Mouse (Mus musculus): Measurements from ENCODE around the gene Pip4p1. TPM values are rescaled to one million over a fixed set of nuclear protein-coding genes. Genes with fewer than 3 reads are reported as not detected.
"Not testable (repeated sequence)": the region's sequence is repeated elsewhere in the genome, so short reads cannot be mapped to it uniquely, and the experiment has no call there.

Pip4p1 gene
- polyA plus RNA-seq (2011; ENCODE audit: insufficient read depth, insufficient read length, low read depth, missing spikeins): 90.3 and 95.5 TPM in 2 replicates

DNA sequence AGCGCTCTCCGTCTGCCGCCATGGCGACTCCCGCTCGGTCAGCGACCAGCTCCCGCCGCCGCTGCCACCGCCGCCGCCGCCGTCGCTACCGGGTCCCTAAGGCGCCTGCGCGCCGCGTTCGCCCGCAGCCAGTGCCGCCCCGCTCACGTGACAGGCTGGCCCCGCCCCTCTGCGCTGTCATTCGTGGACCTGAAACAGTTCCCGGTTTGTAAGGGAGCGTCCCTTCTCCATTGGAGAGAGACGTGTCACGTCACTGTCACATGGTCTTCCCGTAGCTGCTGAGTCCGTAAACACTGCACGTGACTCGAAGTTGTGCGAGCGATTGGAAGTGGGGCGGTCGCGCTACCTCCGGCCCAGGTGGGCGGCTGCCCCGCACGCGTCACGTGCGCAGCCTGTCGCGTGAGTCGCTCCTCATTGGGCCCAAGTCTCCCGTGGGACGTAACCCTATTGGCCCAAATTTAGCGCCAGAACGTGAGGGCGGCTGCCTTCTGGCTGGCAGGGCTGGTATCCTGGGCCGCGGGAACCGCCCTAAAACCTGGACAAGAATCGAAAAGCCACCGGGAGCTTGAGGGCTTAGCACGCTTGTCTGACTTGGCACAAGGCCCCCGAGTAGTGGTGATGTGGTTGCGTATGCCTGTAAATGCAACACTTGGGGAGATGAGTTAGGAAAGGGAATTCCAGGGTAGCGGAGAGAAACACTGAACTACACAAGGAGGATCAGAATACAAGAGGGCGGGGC, at the start of gene Pip4p1, which contains the start of gene Pnp:
Pip4p1 (minus strand) TSS at position 103 of the 739 bp plus-strand sequence.
Pnp (plus strand) TSS at position 329 of the 739 bp plus-strand sequence.
- Histone ChIP-seq H3K4me3 (ENCODE audit: low read depth, low read length) (peak within 1 kb of the TSS; percentile 85), H3K27me3 (ENCODE audit: control insufficient read depth, insufficient read depth, low read length, poor library complexity, severe bottlenecking) (no peaks in the 10 kb centered on the region), H3K4me1 (ENCODE audit: control insufficient read depth, insufficient read depth, low read length) (no peaks in the 10 kb centered on the region), H3K9me3 (replicated peaks; ENCODE audit: control insufficient read depth, insufficient read depth, low read length, poor library complexity, severe bottlenecking) (no peaks in the 10 kb centered on the region), H3K27ac (ENCODE audit: insufficient read depth, low read length) (peak within 1 kb of the TSS; percentile 90), H3K36me3 (ENCODE audit: control insufficient read depth, insufficient read depth, low read length, poor library complexity, severe bottlenecking) (peaks cover 37% of the 10 kb centered on the region), H3K9ac (ENCODE audit: low read depth, poor library complexity, severe bottlenecking) (peak within 1 kb of the TSS; percentile 77)
- TF ChIP-seq CTCF (IDR thresholded peaks at IDR 0.05; ENCODE audit: low read depth, low read length) (no peak), POLR2A (IDR thresholded peaks at IDR 0.05; ENCODE audit: insufficient read depth, low read length) (peak; percentile 69), EP300 (IDR thresholded peaks at IDR 0.05; ENCODE audit: insufficient read depth, low read depth, low read length) (0 out of 2 replicates have a peak, but pooled peaks have one; percentile 24)

DNA sequence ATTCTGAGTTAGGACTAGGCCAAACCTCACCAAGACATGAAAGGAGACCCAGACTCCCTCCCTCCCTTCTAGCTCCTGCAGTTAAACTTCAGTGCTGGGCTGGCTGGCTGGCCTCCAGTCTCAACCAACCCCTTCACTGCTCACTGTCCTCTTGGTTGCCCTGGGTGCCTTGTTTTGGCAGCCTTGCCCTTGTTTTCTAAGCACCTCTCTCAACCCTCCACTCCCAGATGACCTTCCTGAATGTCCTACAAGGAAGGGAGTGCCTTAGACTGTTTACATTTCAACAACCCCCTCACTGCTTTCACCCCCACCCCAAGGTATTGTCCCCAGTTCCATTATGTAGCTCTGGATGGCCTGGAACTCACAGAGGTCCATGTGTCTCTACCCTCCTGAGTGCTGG, 49.0 kb upstream of the Pip4p1 start:
- H3K9ac ChIP-seq (ENCODE audit: low read depth, poor library complexity, severe bottlenecking): no peak overlapping the region

GRCm38 (mm10) chr14:50978451-50978850, 47.8 kb upstream of the Pip4p1 start:
- not testable (repeated sequence) for H3K27ac ChIP-seq (ENCODE audit: insufficient read depth, low read length); H3K4me1 ChIP-seq (ENCODE audit: control insufficient read depth, insufficient read depth, low read length); H3K9me3 ChIP-seq (replicated peaks; ENCODE audit: control insufficient read depth, insufficient read depth, low read length, poor library complexity, severe bottlenecking); H3K27me3 ChIP-seq (ENCODE audit: control insufficient read depth, insufficient read depth, low read length, poor library complexity, severe bottlenecking); H3K36me3 ChIP-seq (ENCODE audit: control insufficient read depth, insufficient read depth, low read length, poor library complexity, severe bottlenecking); H3K4me3 ChIP-seq (ENCODE audit: low read depth, low read length)
- H3K9ac ChIP-seq (ENCODE audit: low read depth, poor library complexity, severe bottlenecking): 0 out of 2 replicates have a peak overlapping the region, but pooled peaks have one; percentile 34

More for the DNA sequence above, 49.0 kb upstream of the Pip4p1 start:
- Histone ChIP-seq H3K4me1 (ENCODE audit: control insufficient read depth, insufficient read depth, low read length) (peaks cover 2% of the 10 kb centered on the region), H3K27ac (ENCODE audit: insufficient read depth, low read length) (peak overlapping the region; percentile 69), H3K27me3 (ENCODE audit: control insufficient read depth, insufficient read depth, low read length, poor library complexity, severe bottlenecking) (no peaks in the 10 kb centered on the region), H3K4me3 (ENCODE audit: low read depth, low read length) (no peak overlapping the region), H3K9me3 (replicated peaks; ENCODE audit: control insufficient read depth, insufficient read depth, low read length, poor library complexity, severe bottlenecking) (no peaks in the 10 kb centered on the region), H3K36me3 (ENCODE audit: control insufficient read depth, insufficient read depth, low read length, poor library complexity, severe bottlenecking) (no peaks in the 10 kb centered on the region)
- TF ChIP-seq EP300 (IDR thresholded peaks at IDR 0.05; ENCODE audit: insufficient read depth, low read depth, low read length): peak; percentile 92
- TF ChIP-seq CTCF (IDR thresholded peaks at IDR 0.05; ENCODE audit: low read depth, low read length): no peak

- Histone ChIP-seq H3K4me1 (ENCODE audit: control insufficient read depth, insufficient read depth, low read length) (peaks cover 5% of the 10 kb centered on the region), H3K27me3 (ENCODE audit: control insufficient read depth, insufficient read depth, low read length, poor library complexity, severe bottlenecking) (no peaks in the 10 kb centered on the region), H3K4me3 (ENCODE audit: low read depth, low read length) (peak overlapping the region; percentile 29; the same call in 1 of the 2 replicates), H3K27ac (ENCODE audit: insufficient read depth, low read length) (peak overlapping the region; percentile 77), H3K9me3 (replicated peaks; ENCODE audit: control insufficient read depth, insufficient read depth, low read length, poor library complexity, severe bottlenecking) (no peaks in the 10 kb centered on the region), H3K9ac (ENCODE audit: low read depth, poor library complexity, severe bottlenecking) (peak overlapping the region; percentile 52), H3K36me3 (ENCODE audit: control insufficient read depth, insufficient read depth, low read length, poor library complexity, severe bottlenecking) (no peaks in the 10 kb centered on the region)
- TF ChIP-seq POLR2A (IDR thresholded peaks at IDR 0.05; ENCODE audit: insufficient read depth, low read length) (no peak), CTCF (IDR thresholded peaks at IDR 0.05; ENCODE audit: low read depth, low read length) (no peak), EP300 (IDR thresholded peaks at IDR 0.05; ENCODE audit: insufficient read depth, low read depth, low read length) (0 out of 2 replicates have a peak, but pooled peaks have one; percentile 73)
Observed at GRCm38 (mm10) chr14:50976674-50977073, 46.0 kb upstream of the Pip4p1 start.

DNA sequence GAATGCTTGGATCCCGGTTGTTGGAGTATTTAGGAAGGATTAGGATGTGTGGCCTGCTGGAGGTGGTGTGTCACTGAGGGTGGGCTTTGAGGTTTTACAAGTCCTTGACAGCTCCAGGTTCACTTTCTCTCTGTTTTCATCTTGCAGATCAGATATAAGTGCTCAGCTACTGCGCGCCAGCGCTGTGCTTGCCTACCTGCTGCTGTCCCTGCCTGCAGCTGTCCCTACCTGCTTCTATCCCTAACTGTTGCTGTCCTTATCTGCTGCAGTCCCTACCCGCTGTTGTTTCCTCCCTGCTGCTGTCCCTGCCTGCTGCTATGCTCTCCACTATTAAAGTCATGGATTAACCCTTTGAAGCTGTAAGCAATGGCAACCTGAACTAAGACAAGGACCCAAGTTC, 44.3 kb upstream of the Pip4p1 start:
- Histone ChIP-seq H3K27ac (ENCODE audit: insufficient read depth, low read length) (no peak overlapping the region), H3K4me3 (ENCODE audit: low read depth, low read length) (no peak overlapping the region), H3K9me3 (replicated peaks; ENCODE audit: control insufficient read depth, insufficient read depth, low read length, poor library complexity, severe bottlenecking) (no peaks in the 10 kb centered on the region), H3K27me3 (ENCODE audit: control insufficient read depth, insufficient read depth, low read length, poor library complexity, severe bottlenecking) (no peaks in the 10 kb centered on the region), H3K4me1 (ENCODE audit: control insufficient read depth, insufficient read depth, low read length) (peaks cover 12% of the 10 kb centered on the region), H3K9ac (ENCODE audit: low read depth, poor library complexity, severe bottlenecking) (no peak overlapping the region), H3K36me3 (ENCODE audit: control insufficient read depth, insufficient read depth, low read length, poor library complexity, severe bottlenecking) (no peaks in the 10 kb centered on the region)
- TF ChIP-seq EP300 (IDR thresholded peaks at IDR 0.05; ENCODE audit: insufficient read depth, low read depth, low read length): no peak
- TF ChIP-seq CTCF (IDR thresholded peaks at IDR 0.05; ENCODE audit: low read depth, low read length): no peak
- no peak for TF ChIP-seq POLR2A (IDR thresholded peaks at IDR 0.05; ENCODE audit: insufficient read depth, low read length)

GRCm38 (mm10) chr14:50973700-50974099, 43.0 kb upstream of the Pip4p1 start:
- Histone ChIP-seq H3K27ac (ENCODE audit: insufficient read depth, low read length) (peak overlapping the region; percentile 45; the same call in 1 of the 2 replicates), H3K27me3 (ENCODE audit: control insufficient read depth, insufficient read depth, low read length, poor library complexity, severe bottlenecking) (no peaks in the 10 kb centered on the region), H3K36me3 (ENCODE audit: control insufficient read depth, insufficient read depth, low read length, poor library complexity, severe bottlenecking) (no peaks in the 10 kb centered on the region), H3K4me1 (ENCODE audit: control insufficient read depth, insufficient read depth, low read length) (peaks cover 12% of the 10 kb centered on the region), H3K9me3 (replicated peaks; ENCODE audit: control insufficient read depth, insufficient read depth, low read length, poor library complexity, severe bottlenecking) (no peaks in the 10 kb centered on the region), H3K9ac (ENCODE audit: low read depth, poor library complexity, severe bottlenecking) (no peak overlapping the region), H3K4me3 (ENCODE audit: low read depth, low read length) (no peak overlapping the region)
- no peak for TF ChIP-seq EP300 (IDR thresholded peaks at IDR 0.05; ENCODE audit: insufficient read depth, low read depth, low read length)
- no peak for TF ChIP-seq CTCF (IDR thresholded peaks at IDR 0.05; ENCODE audit: low read depth, low read length)
- TF ChIP-seq POLR2A (IDR thresholded peaks at IDR 0.05; ENCODE audit: insufficient read depth, low read length): no peak

GRCm38 (mm10) chr14:50973054-50973453, 42.4 kb upstream of the Pip4p1 start:
- not testable (repeated sequence) for H3K9ac ChIP-seq (ENCODE audit: low read depth, poor library complexity, severe bottlenecking); H3K4me3 ChIP-seq (ENCODE audit: low read depth, low read length); H3K36me3 ChIP-seq (ENCODE audit: control insufficient read depth, insufficient read depth, low read length, poor library complexity, severe bottlenecking); H3K9me3 ChIP-seq (replicated peaks; ENCODE audit: control insufficient read depth, insufficient read depth, low read length, poor library complexity, severe bottlenecking); H3K27me3 ChIP-seq (ENCODE audit: control insufficient read depth, insufficient read depth, low read length, poor library complexity, severe bottlenecking)
- peaks cover 13% of the 10 kb centered on the region for H3K4me1 ChIP-seq (ENCODE audit: control insufficient read depth, insufficient read depth, low read length)
- 0 out of 2 replicates have a peak overlapping the region, but pooled peaks have one; percentile 7 for H3K27ac ChIP-seq (ENCODE audit: insufficient read depth, low read length)
